25 mouse cellular contexts compared by ENCODE assay signal in the genomic region with DNA sequence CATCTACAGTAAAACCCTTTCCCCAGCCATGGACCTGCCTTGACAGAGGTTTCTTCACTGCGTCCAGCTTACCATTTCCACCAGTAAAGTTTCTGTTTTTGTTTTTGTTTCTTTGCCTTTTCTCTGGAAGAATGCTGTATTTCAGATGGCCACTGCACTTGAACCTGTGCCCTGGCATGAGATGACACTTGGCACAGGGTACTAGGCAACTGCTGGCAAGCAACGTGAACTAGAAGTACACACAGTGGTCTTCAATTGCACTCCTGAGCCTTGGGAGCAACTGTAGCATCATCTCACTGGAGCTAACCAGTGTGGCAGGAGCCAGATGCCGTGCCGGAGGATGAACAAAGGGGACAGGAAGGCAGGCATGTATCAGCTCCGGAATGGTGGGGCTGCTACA. TPM values are rescaled to one million over a fixed set of nuclear protein-coding genes. Genes with fewer than 3 reads are reported as not detected.
DNase-seq lines count a peak whose midpoint lies in the region; ATAC-seq and TF ChIP-seq lines count a peak whose summit lies in the region.
"Had no signal": no experiment of that assay in that cellular context is flagged by ENCODE, and none has a peak within 500 bp of the region (broad histone marks: within the 10 kb centered on the region; RNA-seq: fewer than 3 reads in every experiment).

No protein-coding gene starts in this region.

- TF ChIP-seq CTCF in hindbrain, postnatal 0 days (IDR thresholded peaks at IDR 0.05; ENCODE audit: low read depth), result no peak
- TF ChIP-seq CTCF in midbrain, postnatal 0 days (IDR thresholded peaks at IDR 0.05), result no peak

- peaks cover 16% of the 10 kb centered on the region; the same call in 1 of the 2 replicates for H3K36me3 ChIP-seq in hindbrain, postnatal 0 days (ENCODE audit: insufficient read depth, low read length)
- H3K36me3 ChIP-seq in hindbrain, embryonic 12.5 days, result peaks cover 26% of the 10 kb centered on the region
- peaks cover 21% of the 10 kb centered on the region for H3K36me3 ChIP-seq in midbrain, postnatal 0 days (ENCODE audit: insufficient read depth, low read length)
- H3K36me3 ChIP-seq in midbrain, embryonic 10.5 days, result peaks cover 25% of the 10 kb centered on the region
- H3K36me3 ChIP-seq: intestine, embryonic 15.5 days had no signal

- H3K9ac ChIP-seq in hindbrain, postnatal 0 days (replicated peaks; ENCODE audit: low read length), result no peak overlapping the region
- no peak overlapping the region for H3K9ac ChIP-seq in hindbrain, embryonic 12.5 days
- no peak overlapping the region for H3K9ac ChIP-seq in midbrain, postnatal 0 days (replicated peaks; ENCODE audit: low read length, poor library complexity, severe bottlenecking)
- H3K9ac ChIP-seq: embryonic facial prominence, embryonic 12.5 days; embryonic facial prominence, embryonic 15.5 days; forebrain, postnatal 0 days; heart, embryonic 12.5 days; heart, embryonic 15.5 days; hindbrain, embryonic 15.5 days; intestine, embryonic 15.5 days had no signal

- H3K4me3 ChIP-seq in hindbrain, postnatal 0 days (ENCODE audit: low read length), result no peak overlapping the region
- H3K4me3 ChIP-seq in hindbrain, embryonic 12.5 days, result no peak overlapping the region
- H3K4me3 ChIP-seq in midbrain, postnatal 0 days (ENCODE audit: low read depth, low read length), result no peak overlapping the region
- H3K4me3 ChIP-seq in midbrain, embryonic 10.5 days, result no peak overlapping the region
- H3K4me3 ChIP-seq: embryonic facial prominence, embryonic 12.5 days; embryonic facial prominence, embryonic 15.5 days; gastrocnemius, adult 2 months; heart, embryonic 12.5 days; heart, embryonic 15.5 days; hindbrain, embryonic 15.5 days; intestine, embryonic 15.5 days had no signal

- WGBS in hindbrain, postnatal 0 days, result 57% methylated on average over 5 of the region's 5 CpGs
- WGBS in hindbrain, embryonic 12.5 days, result 95% methylated on average over 5 of the region's 5 CpGs
- 80% methylated on average over 5 of the region's 5 CpGs for WGBS in midbrain, postnatal 0 days
- WGBS in midbrain, embryonic 10.5 days, result 93% methylated on average over 5 of the region's 5 CpGs

- H3K9me3 ChIP-seq in hindbrain, postnatal 0 days (ENCODE audit: low read length), result no peaks in the 10 kb centered on the region
- no peaks in the 10 kb centered on the region for H3K9me3 ChIP-seq in hindbrain, embryonic 12.5 days (replicated peaks)
- H3K9me3 ChIP-seq in midbrain, postnatal 0 days (ENCODE audit: low read length), result no peaks in the 10 kb centered on the region
- no peaks in the 10 kb centered on the region for H3K9me3 ChIP-seq in midbrain, embryonic 10.5 days (replicated peaks)
- H3K9me3 ChIP-seq: embryonic facial prominence, embryonic 12.5 days; embryonic facial prominence, embryonic 15.5 days; heart, embryonic 12.5 days; heart, embryonic 15.5 days; hindbrain, embryonic 15.5 days; intestine, embryonic 15.5 days had no signal

- no peaks in the 10 kb centered on the region for H3K27me3 ChIP-seq in hindbrain, postnatal 0 days (ENCODE audit: insufficient read depth, low read length)
- H3K27me3 ChIP-seq in hindbrain, embryonic 12.5 days, result no peaks in the 10 kb centered on the region
- H3K27me3 ChIP-seq in midbrain, postnatal 0 days (ENCODE audit: insufficient read depth, low read length), result no peaks in the 10 kb centered on the region
- H3K27me3 ChIP-seq in midbrain, embryonic 10.5 days (ENCODE audit: low read depth, poor library complexity, severe bottlenecking), result no peaks in the 10 kb centered on the region
- H3K27me3 ChIP-seq: embryonic facial prominence, embryonic 12.5 days; embryonic facial prominence, embryonic 15.5 days; heart, embryonic 12.5 days; heart, embryonic 15.5 days; hindbrain, embryonic 15.5 days; intestine, embryonic 15.5 days had no signal

- peak; percentile 26 to 29 for DNase-seq in cerebellum, adult 18-20 months
- no peak for DNase-seq in cerebellum, postnatal 4 days (ENCODE audit: low spot score in 2 of 2)
- DNase-seq in cerebellum, postnatal 14 days, result peak; percentile 44 to 54
- no peak for DNase-seq in cerebellum, adult 8-10 months
- no peak for DNase-seq in hindbrain, postnatal 0 days (ENCODE audit: low spot score)
- peak; percentile 16 for DNase-seq in midbrain, postnatal 0 days (ENCODE audit: low spot score)
- DNase-seq in midbrain, embryonic 10.5 days (ENCODE audit: low spot score), result no peak
- DNase-seq: adrenal gland, postnatal 10 days; adrenal gland, postnatal 36 days; forebrain, postnatal 0 days; gastrocnemius, adult 2 months; gastrocnemius, postnatal 14 days; heart, adult 18-20 months; heart, postnatal 10 days; heart, postnatal 4 days; kidney, adult 11 months had no signal

- no peaks in the 10 kb centered on the region for H3K4me1 ChIP-seq in hindbrain, postnatal 0 days (ENCODE audit: insufficient read depth, low read length)
- no peaks in the 10 kb centered on the region for H3K4me1 ChIP-seq in hindbrain, embryonic 12.5 days
- H3K4me1 ChIP-seq in midbrain, postnatal 0 days (ENCODE audit: insufficient read depth, low read length), result no peaks in the 10 kb centered on the region
- no peaks in the 10 kb centered on the region for H3K4me1 ChIP-seq in midbrain, embryonic 10.5 days
- H3K4me1 ChIP-seq: embryonic facial prominence, embryonic 12.5 days; embryonic facial prominence, embryonic 15.5 days; heart, embryonic 12.5 days; heart, embryonic 15.5 days; hindbrain, embryonic 15.5 days; intestine, embryonic 15.5 days had no signal

- ATAC-seq in hindbrain, postnatal 0 days, result 0 out of 2 replicates have a peak, but pooled peaks have one; percentile 32
- ATAC-seq in hindbrain, embryonic 12.5 days (ENCODE audit: low FRiP score), result no peak
- ATAC-seq in midbrain, postnatal 0 days (ENCODE audit: low FRiP score), result no peak
- ATAC-seq: activated CD4-positive, CD25-positive, alpha-beta regulatory T cell, adult 4 months; forebrain, embryonic 14.5 days; forebrain, postnatal 0 days; intestine, embryonic 15.5 days had no signal

- H3K27ac ChIP-seq in hindbrain, postnatal 0 days, result no peak overlapping the region
- H3K27ac ChIP-seq in hindbrain, embryonic 12.5 days, result no peak overlapping the region
- H3K27ac ChIP-seq in midbrain, postnatal 0 days (ENCODE audit: low read depth, low read length), result no peak overlapping the region
- no peak overlapping the region for H3K27ac ChIP-seq in midbrain, embryonic 10.5 days (replicated peaks)
- H3K27ac ChIP-seq: embryonic facial prominence, embryonic 12.5 days; embryonic facial prominence, embryonic 15.5 days; gastrocnemius, adult 2 months; heart, embryonic 15.5 days; hindbrain, embryonic 15.5 days; intestine, embryonic 15.5 days had no signal

- no peak overlapping the region for H3K4me2 ChIP-seq in hindbrain, postnatal 0 days (ENCODE audit: low read depth, low read length)
- H3K4me2 ChIP-seq in hindbrain, embryonic 12.5 days (replicated peaks), result no peak overlapping the region
- H3K4me2 ChIP-seq in midbrain, postnatal 0 days (ENCODE audit: low read depth, low read length, poor library complexity, severe bottlenecking), result no peak overlapping the region
- H3K4me2 ChIP-seq: embryonic facial prominence, embryonic 12.5 days; embryonic facial prominence, embryonic 15.5 days; heart, embryonic 12.5 days; heart, embryonic 15.5 days; hindbrain, embryonic 15.5 days; intestine, embryonic 15.5 days had no signal

RNA-seq across cellular contexts. Expression of a gene that starts 26.2 kb away (rescaled TPM):
- total RNA-seq in hindbrain, postnatal 0 days (2014; rRNA removed), result 67.0 and 73.5 TPM in 2 replicates
- polyA plus RNA-seq in hindbrain, postnatal 0 days (2015; fragmentation: Nextera tagmentation; extraction: Ambion mirVana), result 90.6 and 91.2 TPM in 2 replicates
- polyA plus RNA-seq in hindbrain, embryonic 12.5 days (2016; fragmentation: Nextera tagmentation; extraction: Ambion mirVana), result 51.0 and 53.7 TPM in 2 replicates
- total RNA-seq in midbrain, postnatal 0 days (2014; rRNA removed), result 70.5 and 77.2 TPM in 2 replicates
- 102 and 106 TPM in 2 replicates for polyA plus RNA-seq in midbrain, postnatal 0 days (2015; fragmentation: Nextera tagmentation; extraction: Ambion mirVana)
- 33.7 and 35.8 TPM in 2 replicates for polyA plus RNA-seq in midbrain, embryonic 10.5 days (2016; fragmentation: Nextera tagmentation; extraction: Ambion mirVana)
- polyA plus RNA-seq: activated CD4-positive, CD25-positive, alpha-beta regulatory T cell, adult 4 months had no signal

Comparison
In these comparisons a context has a peak if more than half of its experiments do, and no peak if none do; other contexts are left out.
1. DNase-seq: peak in cerebellum, adult 18-20 months (2 of 2), cerebellum, postnatal 14 days (2 of 2) and midbrain, postnatal 0 days (single experiment); none in cerebellum, postnatal 4 days (0 of 2), cerebellum, adult 8-10 months (single experiment), hindbrain, postnatal 0 days (single experiment) and midbrain, embryonic 10.5 days (single experiment).